In the genomic region with DNA sequence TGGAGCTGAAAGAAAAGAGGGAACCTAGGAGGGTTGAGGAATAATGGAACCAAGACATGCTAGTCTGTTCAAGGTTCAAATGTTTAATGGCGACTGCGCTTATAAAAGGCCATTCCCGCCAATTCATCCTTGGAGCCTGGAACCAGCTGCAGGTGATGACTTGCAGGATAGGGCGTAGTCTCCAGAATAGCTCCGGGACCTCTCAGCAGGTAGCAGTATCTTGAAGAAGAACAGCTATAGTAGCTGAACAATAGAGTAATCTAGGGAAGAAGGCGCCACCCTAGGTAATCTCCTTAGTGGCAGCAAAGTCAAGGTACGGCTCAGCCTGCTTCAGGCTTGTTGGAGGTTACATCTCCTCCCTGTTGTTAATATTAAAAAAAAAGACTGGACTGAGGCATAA, we compare ENCODE assay signal across 35 mouse cellular contexts. TPM values are rescaled to one million over a fixed set of nuclear protein-coding genes. Genes with fewer than 3 reads are reported as not detected.
"Had no signal": no experiment of that assay in that cellular context is flagged by ENCODE, and none has a peak within 500 bp of the region (broad histone marks: within the 10 kb centered on the region; RNA-seq: fewer than 3 reads in every experiment).

No protein-coding gene starts in this region.

RNA-seq across cellular contexts. Expression of a gene that starts 35.8 kb away (rescaled TPM):
- total RNA-seq: heart, postnatal 10 days; heart, postnatal 14 days; heart, postnatal 25 days; heart, postnatal 36 days; heart, postnatal 4 days; hematopoietic stem cell, adult 5-6 weeks; hindbrain, postnatal 0 days; layer of hippocampus, adult 18-20 months; layer of hippocampus, adult 2 months; layer of hippocampus, postnatal 10 days; layer of hippocampus, postnatal 14 days; layer of hippocampus, postnatal 36 days; left cerebral cortex, adult 18-20 months; left cerebral cortex, adult 8-10 months; left cerebral cortex, postnatal 10 days had no signal
- polyA plus RNA-seq: heart, embryonic 14.5 days; heart, embryonic 15.5 days; heart, embryonic 16.5 days; heart, postnatal 0 days; hindbrain, embryonic 10.5 days; hindbrain, embryonic 11.5 days; hindbrain, embryonic 12.5 days; hindbrain, embryonic 13.5 days; hindbrain, embryonic 14.5 days; hindbrain, embryonic 15.5 days; hindbrain, embryonic 16.5 days; hindbrain, postnatal 0 days; intestine, embryonic 14.5 days; intestine, embryonic 15.5 days; intestine, embryonic 16.5 days; intestine, postnatal 0 days; kidney, embryonic 14.5 days; kidney, embryonic 15.5 days; kidney, embryonic 16.5 days; kidney, postnatal 0 days; large intestine, adult 2 months had no signal
